Mouse (Mus musculus): ENCODE measurements around the gene Bach2. TPM values are rescaled to one million over a fixed set of nuclear protein-coding genes. Genes with fewer than 3 reads are reported as not detected.

The Bach2 gene
- polyA plus RNA-seq, 1 experiment from 2014 or later, result 29.9 TPM

GRCm38 (mm10) chr4:32479231-32479630, 240.6 kb downstream of the Bach2 start:
- DNase-seq (ENCODE audit: low spot score) (no peak), ATAC-seq (ENCODE audit: insufficient read depth, low FRiP score, low TSS enrichment) (no peak)
- Histone ChIP-seq H3K27ac (ENCODE audit: low read depth, low read length) (no peak overlapping the region), H3K27me3 (ENCODE audit: control insufficient read depth, insufficient read depth, low read length) (no peaks in the 10 kb centered on the region), H3K4me1 (ENCODE audit: control insufficient read depth, insufficient read depth, low read length) (peaks cover 44% of the 10 kb centered on the region), H3K36me3 (ENCODE audit: control insufficient read depth, insufficient read depth, low read length) (no peaks in the 10 kb centered on the region), H3K4me2 (ENCODE audit: low read depth) (no peak overlapping the region), H3K9ac (ENCODE audit: low read length) (no peak overlapping the region), H3K9me3 (ENCODE audit: control insufficient read depth, low read length) (no peaks in the 10 kb centered on the region), H3K4me3 (ENCODE audit: low read depth, low read length) (no peak overlapping the region)
- 48% methylated on average over 3 of the region's 3 CpGs for WGBS

GRCm38 (mm10) chr4:32479801-32480700, 241.4 kb downstream of the Bach2 start:
- H3K36me3 ChIP-seq (ENCODE audit: control insufficient read depth, insufficient read depth, low read length), result no peaks in the 10 kb centered on the region
- peak overlapping the region; percentile 54 for H3K27ac ChIP-seq (ENCODE audit: low read depth, low read length)
- peaks cover 44% of the 10 kb centered on the region for H3K4me1 ChIP-seq (ENCODE audit: control insufficient read depth, insufficient read depth, low read length)
- no peaks in the 10 kb centered on the region for H3K9me3 ChIP-seq (ENCODE audit: control insufficient read depth, low read length)
- H3K9ac ChIP-seq (ENCODE audit: low read length), result no peak overlapping the region
- 75% methylated on average over 16 of the region's 16 CpGs for WGBS
- H3K4me3 ChIP-seq (ENCODE audit: low read depth, low read length), result no peak overlapping the region
- DNase-seq (ENCODE audit: low spot score) (peak; percentile 42), ATAC-seq (ENCODE audit: insufficient read depth, low FRiP score, low TSS enrichment) (peak; percentile 54; the same call in 1 of the 2 replicates)
- H3K27me3 ChIP-seq (ENCODE audit: control insufficient read depth, insufficient read depth, low read length), result no peaks in the 10 kb centered on the region
- no peak overlapping the region for H3K4me2 ChIP-seq (ENCODE audit: low read depth)

- DNase-seq (ENCODE audit: low spot score), result no peak
- ATAC-seq (ENCODE audit: insufficient read depth, low FRiP score, low TSS enrichment), result no peak
- no peaks in the 10 kb centered on the region for H3K9me3 ChIP-seq (ENCODE audit: control insufficient read depth, low read length)
- 30% methylated on average over 18 of the region's 18 CpGs for WGBS
- no peaks in the 10 kb centered on the region for H3K27me3 ChIP-seq (ENCODE audit: control insufficient read depth, insufficient read depth, low read length)
- peaks cover 52% of the 10 kb centered on the region for H3K4me1 ChIP-seq (ENCODE audit: control insufficient read depth, insufficient read depth, low read length)
- H3K9ac ChIP-seq (ENCODE audit: low read length), result no peak overlapping the region
- peak overlapping the region; percentile 45 for H3K27ac ChIP-seq (ENCODE audit: low read depth, low read length)
- no peak overlapping the region for H3K4me3 ChIP-seq (ENCODE audit: low read depth, low read length)
- H3K36me3 ChIP-seq (ENCODE audit: control insufficient read depth, insufficient read depth, low read length), result no peaks in the 10 kb centered on the region
- H3K4me2 ChIP-seq (ENCODE audit: low read depth), result no peak overlapping the region
Measured at GRCm38 (mm10) chr4:32481366-32482055, 242.9 kb downstream of the Bach2 start.

GRCm38 (mm10) chr4:32482138-32482537, 243.5 kb downstream of the Bach2 start:
- peaks cover 57% of the 10 kb centered on the region for H3K4me1 ChIP-seq (ENCODE audit: control insufficient read depth, insufficient read depth, low read length)
- DNase-seq (ENCODE audit: low spot score) (no peak), ATAC-seq (ENCODE audit: insufficient read depth, low FRiP score, low TSS enrichment) (no peak)
- peak overlapping the region; percentile 45; the same call in 1 of the 2 replicates for H3K27ac ChIP-seq (ENCODE audit: low read depth, low read length)
- WGBS, result 85% methylated on average over 8 of the region's 8 CpGs
- no peaks in the 10 kb centered on the region for H3K27me3 ChIP-seq (ENCODE audit: control insufficient read depth, insufficient read depth, low read length)
- H3K36me3 ChIP-seq (ENCODE audit: control insufficient read depth, insufficient read depth, low read length), result no peaks in the 10 kb centered on the region
- H3K9ac ChIP-seq (ENCODE audit: low read length), result no peak overlapping the region
- H3K9me3 ChIP-seq (ENCODE audit: control insufficient read depth, low read length), result no peaks in the 10 kb centered on the region
- no peak overlapping the region for H3K4me2 ChIP-seq (ENCODE audit: low read depth)
- no peak overlapping the region for H3K4me3 ChIP-seq (ENCODE audit: low read depth, low read length)

GRCm38 (mm10) chr4:32482936-32483335, 244.3 kb downstream of the Bach2 start:
- no peak for DNase-seq (ENCODE audit: low spot score)
- H3K4me1 ChIP-seq (ENCODE audit: control insufficient read depth, insufficient read depth, low read length), result peaks cover 53% of the 10 kb centered on the region
- WGBS, result 16% methylated on average over 8 of the region's 8 CpGs
- H3K36me3 ChIP-seq (ENCODE audit: control insufficient read depth, insufficient read depth, low read length), result no peaks in the 10 kb centered on the region
- no peak overlapping the region for H3K4me3 ChIP-seq (ENCODE audit: low read depth, low read length)
- ATAC-seq (ENCODE audit: insufficient read depth, low FRiP score, low TSS enrichment), result no peak
- H3K27me3 ChIP-seq (ENCODE audit: control insufficient read depth, insufficient read depth, low read length), result no peaks in the 10 kb centered on the region
- peak overlapping the region; percentile 63; the same call in 1 of the 2 replicates for H3K27ac ChIP-seq (ENCODE audit: low read depth, low read length)
- no peaks in the 10 kb centered on the region for H3K9me3 ChIP-seq (ENCODE audit: control insufficient read depth, low read length)
- no peak overlapping the region; the same call in 1 of the 2 replicates for H3K4me2 ChIP-seq (ENCODE audit: low read depth)
- peak overlapping the region; percentile 22; the same call in 1 of the 2 replicates for H3K9ac ChIP-seq (ENCODE audit: low read length)

- Histone ChIP-seq H3K4me2 (ENCODE audit: low read depth) (no peak overlapping the region), H3K27ac (ENCODE audit: low read depth, low read length) (no peak overlapping the region), H3K9ac (ENCODE audit: low read length) (no peak overlapping the region), H3K4me1 (ENCODE audit: control insufficient read depth, insufficient read depth, low read length) (peaks cover 38% of the 10 kb centered on the region), H3K36me3 (ENCODE audit: control insufficient read depth, insufficient read depth, low read length) (no peaks in the 10 kb centered on the region), H3K27me3 (ENCODE audit: control insufficient read depth, insufficient read depth, low read length) (no peaks in the 10 kb centered on the region), H3K4me3 (ENCODE audit: low read depth, low read length) (no peak overlapping the region), H3K9me3 (ENCODE audit: control insufficient read depth, low read length) (no peaks in the 10 kb centered on the region)
- WGBS, result 44% methylated on average over 5 of the region's 5 CpGs
- ATAC-seq (ENCODE audit: insufficient read depth, low FRiP score, low TSS enrichment) (no peak), DNase-seq (ENCODE audit: low spot score) (no peak)
Measured at GRCm38 (mm10) chr4:32485848-32486247, 247.2 kb downstream of the Bach2 start.

- Histone ChIP-seq H3K27me3 (ENCODE audit: control insufficient read depth, insufficient read depth, low read length) (no peaks in the 10 kb centered on the region), H3K4me1 (ENCODE audit: control insufficient read depth, insufficient read depth, low read length) (peaks cover 29% of the 10 kb centered on the region), H3K27ac (ENCODE audit: low read depth, low read length) (peak overlapping the region; percentile 24; the same call in 1 of the 2 replicates), H3K36me3 (ENCODE audit: control insufficient read depth, insufficient read depth, low read length) (no peaks in the 10 kb centered on the region), H3K9ac (ENCODE audit: low read length) (no peak overlapping the region), H3K4me3 (ENCODE audit: low read depth, low read length) (no peak overlapping the region), H3K4me2 (ENCODE audit: low read depth) (no peak overlapping the region), H3K9me3 (ENCODE audit: control insufficient read depth, low read length) (no peaks in the 10 kb centered on the region)
- WGBS, result 83% methylated on average over 17 of the region's 17 CpGs
- DNase-seq (ENCODE audit: low spot score) (no peak), ATAC-seq (ENCODE audit: insufficient read depth, low FRiP score, low TSS enrichment) (no peak)
Measured at GRCm38 (mm10) chr4:32486654-32487398, 248.2 kb downstream of the Bach2 start.

- DNase-seq (ENCODE audit: low spot score) (no peak), ATAC-seq (ENCODE audit: insufficient read depth, low FRiP score, low TSS enrichment) (no peak)
- H3K36me3 ChIP-seq (ENCODE audit: control insufficient read depth, insufficient read depth, low read length), result no peaks in the 10 kb centered on the region
- no peak overlapping the region for H3K4me2 ChIP-seq (ENCODE audit: low read depth)
- 85% methylated on average over 1 of the region's 1 CpGs for WGBS
- peaks cover 13% of the 10 kb centered on the region; the same call in 1 of the 2 replicates for H3K4me1 ChIP-seq (ENCODE audit: control insufficient read depth, insufficient read depth, low read length)
- H3K9ac ChIP-seq (ENCODE audit: low read length), result no peak overlapping the region
- no peak overlapping the region for H3K4me3 ChIP-seq (ENCODE audit: low read depth, low read length)
- no peaks in the 10 kb centered on the region for H3K27me3 ChIP-seq (ENCODE audit: control insufficient read depth, insufficient read depth, low read length)
- no peaks in the 10 kb centered on the region for H3K9me3 ChIP-seq (ENCODE audit: control insufficient read depth, low read length)
- H3K27ac ChIP-seq (ENCODE audit: low read depth, low read length), result no peak overlapping the region
Measured at GRCm38 (mm10) chr4:32489186-32489585, 250.6 kb downstream of the Bach2 start.

All from neural tube, embryonic 11.5 days (tissue).